Mouse (Mus musculus) frontal cortex, postnatal 25 days (tissue): Measurements from ENCODE around the gene Kl.

Experiments
- DNase-seq, 2 experiments: peaks; one replicate each; pipeline ENCODE4 v3.0.0; 2022; ENCODE audit warnings: low spot score in 2 of 2

Gene Kl

DNA sequence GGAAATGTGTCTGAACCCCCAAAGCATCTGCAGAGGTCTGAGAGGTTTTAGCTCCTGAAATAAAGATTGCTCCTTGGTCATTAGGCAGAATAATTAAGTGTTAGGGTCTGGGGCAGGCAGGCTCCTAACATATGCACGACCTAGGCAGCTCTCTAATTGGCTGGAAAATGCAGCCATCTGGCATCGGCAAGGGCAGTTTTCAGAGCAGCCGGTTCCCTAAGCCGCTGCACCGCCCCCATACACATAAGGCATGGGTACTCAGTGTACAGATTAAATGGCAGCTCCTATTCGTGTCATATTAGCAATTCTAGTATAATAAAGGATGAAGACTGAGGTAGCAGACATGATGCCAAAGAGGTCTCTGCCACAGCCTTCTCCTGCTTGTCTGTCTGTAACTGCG lies 74.8 kb downstream of the Kl start:
- DNase-seq = no peak

DNA sequence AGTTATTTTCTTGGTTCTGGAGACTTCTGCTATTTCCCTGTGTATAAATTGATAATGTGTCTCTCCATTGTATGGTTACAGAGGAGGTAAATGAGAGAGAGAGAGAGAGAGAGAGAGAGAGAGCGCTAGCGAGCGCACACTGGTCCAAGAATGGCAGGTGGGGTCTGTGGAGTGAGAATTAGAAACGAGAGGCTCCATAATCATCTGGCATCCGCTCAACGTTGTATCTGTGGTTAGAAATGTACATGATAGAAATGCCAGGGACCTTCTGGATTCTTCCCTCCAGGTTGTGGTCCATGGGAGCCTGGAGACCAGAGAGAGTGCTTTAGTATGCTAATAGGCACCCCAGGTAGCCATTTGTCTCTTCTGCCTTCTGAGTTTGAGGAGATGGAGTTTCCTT lies 76.5 kb downstream of the Kl start:
- no peak for DNase-seq

DNA sequence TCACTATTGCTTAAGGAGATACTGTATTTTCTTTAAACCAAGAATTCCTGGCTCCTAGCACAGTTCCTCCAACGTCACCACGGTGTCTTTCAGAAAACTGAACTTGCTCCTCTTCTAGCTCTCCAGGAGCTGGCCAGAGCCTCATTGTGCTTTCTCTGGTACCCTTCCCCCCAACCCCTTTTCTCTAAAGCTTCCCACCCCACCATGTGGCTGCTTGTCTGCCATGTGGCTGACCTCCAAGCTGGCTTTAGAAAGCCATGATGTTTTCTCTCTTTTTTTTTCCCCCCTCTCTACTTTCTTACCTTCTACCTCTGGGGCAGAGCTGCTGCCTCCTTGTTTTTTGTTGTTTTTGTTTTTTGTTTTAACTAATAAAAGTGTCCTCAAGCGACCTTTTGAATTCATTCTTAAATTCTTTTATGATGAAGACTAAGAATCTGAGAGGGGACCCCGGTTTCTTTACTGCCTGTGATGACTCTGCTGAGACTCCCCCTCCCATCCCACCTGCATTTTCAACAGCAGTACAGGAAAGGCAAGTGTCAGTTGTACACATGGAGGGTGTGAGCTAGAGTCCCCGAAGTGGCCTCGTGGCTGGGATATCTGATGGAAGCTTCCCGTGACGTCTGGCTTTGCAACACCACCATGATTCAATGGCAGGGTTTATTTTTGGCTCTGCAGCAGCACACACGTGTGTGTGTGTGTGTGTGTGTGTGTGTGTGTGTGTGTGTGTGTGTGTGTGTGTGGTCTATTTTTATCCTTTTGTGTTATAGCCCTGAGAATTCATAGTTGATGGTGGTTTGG lies 82.5 kb downstream of the Kl start:
- no peak for DNase-seq

DNA sequence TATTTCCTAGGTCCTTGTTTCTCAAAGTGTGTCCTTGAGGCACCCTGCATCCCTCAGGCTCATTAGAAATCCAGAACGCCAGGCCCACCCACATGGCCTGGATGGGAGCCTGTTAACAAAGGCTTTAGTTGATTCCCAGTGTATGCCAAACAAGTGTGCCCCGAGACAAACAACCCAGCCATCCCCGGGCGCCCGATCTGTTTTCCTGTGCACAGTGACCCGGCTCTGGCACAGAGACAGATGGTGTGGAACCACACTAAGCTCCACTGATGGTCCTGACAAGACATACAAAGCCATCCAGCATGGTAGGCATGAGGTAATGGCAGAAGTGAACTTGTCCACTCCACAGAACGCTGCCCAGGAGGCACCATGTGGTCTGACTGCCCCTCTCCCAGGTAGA lies 85.5 kb downstream of the Kl start:
- DNase-seq = no peak

DNA sequence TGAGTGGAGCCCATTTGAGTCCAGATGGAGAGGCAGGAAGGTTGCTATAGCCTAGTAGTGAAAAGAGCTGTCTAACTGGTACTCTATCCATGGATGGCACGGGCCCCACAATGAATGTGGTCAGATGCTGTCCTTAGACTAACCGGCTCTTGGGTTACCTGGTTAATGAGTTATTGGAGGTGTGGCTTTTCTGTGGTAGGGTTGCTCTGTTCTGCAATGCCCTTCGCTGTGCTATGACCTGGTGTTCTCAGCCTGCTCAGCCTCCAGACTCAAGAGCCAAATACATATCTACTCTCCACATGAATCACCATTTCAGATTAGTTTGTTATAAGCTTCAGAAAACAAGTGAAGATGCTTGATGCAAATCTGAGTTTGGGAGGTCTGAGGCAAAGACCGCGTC lies 90.5 kb downstream of the Kl start:
- DNase-seq = no peak
